Mouse (Mus musculus): ENCODE data around the gene 1700001O22Rik.

Gene 1700001O22Rik

GRCm38 (mm10) chr2:30777266-30777665 is 26.2 kb downstream of the 1700001O22Rik start:
- DNase-seq = no peak

- no peak for DNase-seq
Measured at GRCm38 (mm10) chr2:30775955-30776354, 27.5 kb downstream of the 1700001O22Rik start.

- DNase-seq = no peak
Measured at GRCm38 (mm10) chr2:30773313-30774005, 30.0 kb downstream of the 1700001O22Rik start.

GRCm38 (mm10) chr2:30772581-30773312 is 30.7 kb downstream of the 1700001O22Rik start:
- DNase-seq = no peak

- DNase-seq = peak; percentile 62
Measured at GRCm38 (mm10) chr2:30771806-30772460, 31.5 kb downstream of the 1700001O22Rik start.

- DNase-seq = peak; percentile 59
Measured at GRCm38 (mm10) chr2:30771368-30771805, 32.1 kb downstream of the 1700001O22Rik start.

GRCm38 (mm10) chr2:30769187-30769586 is 34.3 kb downstream of the 1700001O22Rik start:
- no peak for DNase-seq

GRCm38 (mm10) chr2:30768529-30768928 is 34.9 kb downstream of the 1700001O22Rik start:
- no peak for DNase-seq

GRCm38 (mm10) chr2:30767626-30768240 is 35.7 kb downstream of the 1700001O22Rik start:
- DNase-seq = no peak

GRCm38 (mm10) chr2:30766446-30766845 is 37.0 kb downstream of the 1700001O22Rik start:
- DNase-seq = no peak

- no peak for DNase-seq
Measured at GRCm38 (mm10) chr2:30760706-30761105, 42.8 kb downstream of the 1700001O22Rik start.

- no peak for DNase-seq
Measured at GRCm38 (mm10) chr2:30759858-30760547, 43.5 kb downstream of the 1700001O22Rik start.

GRCm38 (mm10) chr2:30759442-30759841 is 44.0 kb downstream of the 1700001O22Rik start:
- no peak for DNase-seq

GRCm38 (mm10) chr2:30759088-30759374 is 44.4 kb downstream of the 1700001O22Rik start:
- DNase-seq = no peak

GRCm38 (mm10) chr2:30758341-30759087 is 44.9 kb downstream of the 1700001O22Rik start:
- peak; percentile 73 for DNase-seq

GRCm38 (mm10) chr2:30756962-30757715 is 46.3 kb downstream of the 1700001O22Rik start:
- DNase-seq = no peak

- no peak for DNase-seq
Measured at GRCm38 (mm10) chr2:30755985-30756765, 47.3 kb downstream of the 1700001O22Rik start.

GRCm38 (mm10) chr2:30754831-30755230 is 48.6 kb downstream of the 1700001O22Rik start:
- DNase-seq = no peak

GRCm38 (mm10) chr2:30753219-30753618 is 50.2 kb downstream of the 1700001O22Rik start:
- no peak for DNase-seq

- no peak for DNase-seq
Measured at GRCm38 (mm10) chr2:30752471-30752870, 51.0 kb downstream of the 1700001O22Rik start.
